Mouse (Mus musculus) embryonic stem cell, embryonic (primary cell): ENCODE measurements around the gene Sh2d1a.

Source experiments
- CTCF ChIA-PET, 4 experiments: fragments of 300-600 bp in 2 of 4; fragments of 350-600 bp in 2 of 4; sonication (Branson Sonifier 250); formaldehyde crosslinking; loops; one replicate each; lab custom pipeline; 2022; ENCODE audit warnings: inconsistent platforms in 2 of 4; lab: Charles Lee
- POLR2A ChIA-PET, 4 experiments: fragments of 300-600 bp in 2 of 4; fragments of 350-600 bp in 2 of 4; sonication (Branson Sonifier 250); formaldehyde crosslinking; loops; one replicate each; lab custom pipeline; 2022; ENCODE audit warnings: antibody characterized with exemption in 4 of 4, inconsistent platforms in 1 of 4; lab: Charles Lee

The Sh2d1a gene

DNA sequence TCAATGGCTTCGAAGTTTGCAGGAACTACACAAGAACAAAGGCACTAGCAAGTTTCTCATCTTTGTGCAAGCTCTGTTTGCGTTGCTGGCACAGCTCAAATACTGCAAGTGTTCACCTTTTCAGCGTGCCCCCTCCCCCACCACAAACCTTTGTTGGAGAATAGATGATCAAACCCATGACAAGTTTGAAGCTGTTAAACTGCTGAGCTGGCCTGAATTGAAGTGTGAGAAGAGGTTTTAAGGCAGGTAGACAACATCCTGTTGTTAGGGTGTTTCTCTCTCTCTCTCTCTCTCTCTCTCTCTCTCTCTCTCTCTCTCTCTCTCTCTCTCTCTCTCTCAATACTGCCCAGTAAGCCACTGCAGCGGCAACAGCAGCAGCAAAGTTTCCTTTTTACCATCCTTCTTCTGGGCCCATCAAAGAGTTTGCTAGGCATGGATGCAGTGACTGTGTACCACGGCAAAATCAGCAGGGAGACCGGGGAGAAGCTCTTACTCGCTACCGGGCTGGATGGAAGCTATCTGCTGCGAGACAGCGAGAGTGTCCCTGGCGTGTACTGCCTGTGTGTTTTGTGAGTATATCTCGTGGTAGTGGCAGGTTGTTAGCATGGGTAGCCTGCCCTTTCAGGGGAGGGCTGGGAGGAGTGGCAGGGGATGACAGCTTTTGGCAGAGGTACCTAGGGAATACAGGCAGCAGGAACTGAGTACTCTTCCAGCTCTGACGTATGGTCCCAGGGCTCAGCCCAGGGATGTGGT, at the start of gene Sh2d1a:
Sh2d1a (plus strand) TSS at position 163 of the 753 bp plus-strand sequence.
- POLR2A ChIA-PET: no interaction called here

GRCm38 (mm10) chrX:42453001-42453400, 49.3 kb upstream of the Sh2d1a start:
- ChIA-PET POLR2A (no interaction called here), CTCF (no interaction called here)

More for the DNA sequence above, at the start of gene Sh2d1a:
- CTCF ChIA-PET: no interaction called here

DNA sequence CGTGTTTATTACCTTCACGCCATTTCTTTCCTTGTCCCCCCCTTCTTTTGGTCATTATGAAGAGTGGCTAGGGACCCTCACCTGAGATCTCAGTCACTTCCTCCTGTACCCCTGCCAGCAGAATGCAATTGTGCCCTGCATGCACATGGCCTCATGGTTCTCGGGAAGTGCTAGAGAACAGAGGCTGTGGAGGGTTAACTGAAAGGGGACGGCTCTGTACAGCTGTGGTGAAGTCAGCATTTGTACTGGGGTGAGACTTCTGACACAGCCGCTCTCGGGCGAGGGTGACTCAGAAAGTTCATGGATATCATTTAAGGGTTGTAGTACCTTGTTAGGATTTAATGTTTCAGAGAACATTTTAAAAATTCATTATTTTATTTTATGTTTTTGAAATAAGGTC, 47.7 kb upstream of the Sh2d1a start:
- POLR2A ChIA-PET: no interaction called here
- CTCF ChIA-PET: no interaction called here

- POLR2A ChIA-PET: no interaction called here
- CTCF ChIA-PET: interaction anchor here in 1 of 4 experiments (0.6 to 1.1 kb wide), 2 partner anchors 90 to 150 kb away, joined by 4 to 10 read pairs; no protein-coding TSS in a partner anchor
Observed at GRCm38 (mm10) chrX:42489446-42489845, 12.8 kb upstream of the Sh2d1a start, which contains the start of gene Tex13c2. Tex13c2 (plus strand) TSS chrX:42489691.

DNA sequence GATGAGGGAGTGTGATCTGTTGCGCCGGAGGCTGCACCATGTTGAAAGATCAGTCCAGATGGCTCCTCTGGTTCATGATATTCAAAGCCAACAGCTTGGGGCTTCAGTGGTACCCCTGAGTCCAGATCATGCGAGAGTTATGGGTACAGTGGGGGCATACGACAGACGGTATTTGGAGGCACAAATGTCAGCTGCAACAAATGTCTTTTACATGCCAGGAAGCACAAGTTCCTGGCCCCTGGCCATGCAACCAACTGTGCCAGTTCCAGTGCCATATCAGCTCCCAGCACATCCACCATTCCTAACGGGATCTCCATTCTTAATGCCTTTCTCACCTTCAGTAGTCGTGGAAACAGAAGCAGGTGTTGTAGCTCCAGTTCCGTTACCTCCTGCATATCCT, 11.9 kb upstream of the Sh2d1a start:
- CTCF ChIA-PET: no interaction called here

GRCm38 (mm10) chrX:42500538-42500937, 1.7 kb upstream of the Sh2d1a start:
- CTCF ChIA-PET: no interaction called here
- POLR2A ChIA-PET: no interaction called here

More for the DNA sequence above, 11.9 kb upstream of the Sh2d1a start:
- POLR2A ChIA-PET: no interaction called here

GRCm38 (mm10) chrX:42511105-42511504, 8.9 kb downstream of the Sh2d1a start:
- ChIA-PET CTCF (interaction anchor here in 1 of 4 experiments (1.0 kb wide), 1 partner anchor 129 kb away, joined by 3 read pairs; no protein-coding TSS in a partner anchor), POLR2A (no interaction called here)

- CTCF ChIA-PET: interaction anchor here in 3 of 4 experiments (0.9 to 1.7 kb wide), 4 partner anchors 113 to 364 kb away, joined by 3 to 13 read pairs (median 4); no protein-coding TSS in a partner anchor
Observed at GRCm38 (mm10) chrX:42512567-42512966, 10.3 kb downstream of the Sh2d1a start.

GRCm38 (mm10) chrX:42522868-42523267, 20.6 kb downstream of the Sh2d1a start:
- POLR2A ChIA-PET: interaction anchor here in 1 of 4 experiments (0.5 kb wide), 1 partner anchor 1062 kb away, joined by 3 read pairs; no protein-coding TSS in a partner anchor
- CTCF ChIA-PET: no interaction called here

More at GRCm38 (mm10) chrX:42512567-42512966, 10.3 kb downstream of the Sh2d1a start:
- POLR2A ChIA-PET: interaction anchor here in 1 of 4 experiments (0.6 kb wide), 1 partner anchor 621 kb away, joined by 8 read pairs; no protein-coding TSS in a partner anchor

GRCm38 (mm10) chrX:42530703-42531102, 28.4 kb downstream of the Sh2d1a start:
- POLR2A ChIA-PET: no interaction called here
- CTCF ChIA-PET: no interaction called here

DNA sequence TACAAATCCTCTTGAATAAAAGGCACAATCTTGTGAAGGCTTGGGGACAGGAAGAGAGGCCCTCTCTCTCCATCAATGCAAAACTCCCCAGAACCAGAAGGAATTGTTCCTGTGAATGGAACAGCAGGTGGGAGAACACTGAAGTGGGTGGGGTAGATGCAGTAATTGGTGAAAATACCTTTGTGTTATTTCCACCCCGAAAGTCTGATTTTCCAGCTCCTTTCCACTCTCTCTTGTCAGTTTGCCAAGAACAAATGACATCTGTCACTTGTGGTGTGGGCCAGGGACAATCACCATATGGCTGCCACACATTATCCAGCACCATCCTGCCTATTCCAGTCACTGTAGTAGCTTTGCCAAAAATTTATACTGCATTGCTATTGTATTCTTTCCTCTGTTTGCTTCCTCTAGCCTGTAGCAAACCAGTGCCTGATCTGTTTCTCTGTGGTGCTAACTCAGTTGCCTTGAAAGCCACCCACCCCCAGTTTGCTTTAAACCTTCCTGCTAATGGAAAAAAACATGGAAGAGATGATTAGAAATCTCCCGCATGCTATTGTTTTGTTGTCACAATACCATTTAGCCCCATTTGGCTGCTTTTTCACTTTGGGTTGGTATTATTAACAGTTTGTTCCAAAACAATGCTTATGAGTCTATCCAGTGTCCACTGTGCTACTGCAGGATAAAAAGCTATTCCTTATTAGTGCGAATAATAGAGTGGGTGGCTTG, 37.9 kb downstream of the Sh2d1a start:
- POLR2A ChIA-PET: interaction anchor here in 1 of 4 experiments (0.6 kb wide), 1 partner anchor 66 kb away, joined by 4 read pairs; no protein-coding TSS in a partner anchor
- CTCF ChIA-PET: no interaction called here

GRCm38 (mm10) chrX:42540756-42541053, 38.5 kb downstream of the Sh2d1a start:
- ChIA-PET POLR2A (no interaction called here), CTCF (no interaction called here)

DNA sequence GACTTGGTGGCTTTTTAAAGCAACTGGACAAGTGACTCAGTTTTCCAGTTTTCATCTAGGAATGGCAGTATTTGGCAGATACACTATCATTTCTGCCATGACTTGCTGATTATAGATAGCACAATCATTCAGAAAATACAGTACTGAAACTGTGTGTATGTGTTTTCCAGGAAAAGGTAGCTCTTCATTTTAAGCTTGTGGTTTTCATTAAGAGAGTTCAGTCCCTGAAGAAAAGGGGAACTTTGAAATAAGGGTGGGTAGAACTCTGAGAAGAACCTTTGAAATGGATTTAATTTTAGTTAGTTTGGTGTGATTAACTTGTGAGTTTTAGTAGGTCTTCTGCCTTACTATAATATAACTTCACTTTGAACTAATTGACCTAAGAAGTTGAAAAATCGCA, 42.8 kb downstream of the Sh2d1a start:
- ChIA-PET POLR2A (interaction anchor here in 1 of 4 experiments (0.6 kb wide), 1 partner anchor 47 kb away, joined by 4 read pairs; no protein-coding TSS in a partner anchor), CTCF (no interaction called here)

- POLR2A ChIA-PET: no interaction called here
- CTCF ChIA-PET: no interaction called here
Observed at GRCm38 (mm10) chrX:42548513-42548912, 46.3 kb downstream of the Sh2d1a start.

- POLR2A ChIA-PET: interaction anchor here in 1 of 4 experiments (0.7 kb wide), 1 partner anchor 203 kb away, joined by 3 read pairs; no protein-coding TSS in a partner anchor
- CTCF ChIA-PET: interaction anchor here in 2 of 4 experiments (0.6 to 0.7 kb wide), 2 partner anchors 9 to 518 kb away, joined by 3 read pairs; no protein-coding TSS in a partner anchor
Observed at GRCm38 (mm10) chrX:42557284-42557683, 55.0 kb downstream of the Sh2d1a start.

DNA sequence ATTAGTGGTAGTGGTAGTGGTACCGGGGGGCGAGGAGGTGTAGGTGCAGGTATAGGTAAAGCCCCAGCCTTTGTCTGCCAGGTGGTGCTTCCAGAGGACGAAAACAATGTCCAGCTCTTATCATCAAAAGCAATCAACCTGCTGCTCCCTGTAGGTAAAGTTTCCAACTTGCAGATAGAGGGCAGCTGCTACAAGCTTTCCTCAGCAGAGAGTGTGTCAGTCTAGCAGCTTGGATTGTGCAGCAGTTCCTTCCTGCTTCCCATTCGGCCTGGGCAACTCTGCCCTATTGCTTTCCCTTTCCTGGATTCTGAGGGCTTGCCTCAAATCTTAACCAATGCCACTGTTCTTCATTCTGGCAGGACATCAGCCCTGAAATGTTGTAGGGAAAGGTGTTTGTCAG, 56.4 kb downstream of the Sh2d1a start:
- POLR2A ChIA-PET: no interaction called here
- CTCF ChIA-PET: no interaction called here
